Mouse (Mus musculus): Measurements from ENCODE around the gene Ndufs7. TPM values are rescaled to one million over a fixed set of nuclear protein-coding genes. Genes with fewer than 3 reads are reported as not detected.

The Ndufs7 gene
- polyA plus RNA-seq (2017; shearing (Covaris generic)), result 100 to 1,000 TPM; 209 to 294 TPM

DNA sequence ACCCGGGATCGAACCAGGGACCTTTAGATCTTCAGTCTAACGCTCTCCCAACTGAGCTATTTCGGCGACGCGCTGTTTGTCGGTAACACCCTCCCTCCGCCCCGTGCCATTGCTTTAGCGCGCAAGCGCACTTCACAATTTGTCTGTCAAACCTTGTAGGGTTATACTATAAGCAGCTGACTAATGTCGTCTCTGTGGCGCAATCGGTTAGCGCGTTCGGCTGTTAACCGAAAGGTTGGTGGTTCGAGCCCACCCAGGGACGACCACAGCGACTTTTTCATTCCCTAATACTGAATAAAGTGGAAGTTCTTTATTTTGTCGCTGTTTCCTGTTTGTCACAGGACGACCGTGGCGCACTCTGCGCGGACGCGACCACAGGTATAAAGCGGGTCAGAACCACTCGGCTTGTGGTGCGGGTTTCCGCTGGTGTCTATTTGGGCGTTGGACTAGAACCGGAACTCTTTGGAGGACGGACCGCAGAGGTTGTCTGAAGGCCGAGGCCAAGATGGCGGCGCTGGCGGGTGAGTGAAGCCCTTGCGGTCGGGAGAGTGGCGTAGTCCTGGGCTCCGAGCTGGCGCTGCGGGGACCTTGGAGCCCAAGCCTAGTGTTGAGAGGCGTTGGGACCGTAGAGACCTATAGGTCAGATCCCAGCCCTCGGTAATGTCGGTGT lies at the start of gene Ndufs7:
Gene Ndufs7 (plus strand): TSS at position 151 of the 670 bp plus-strand sequence.

DNA sequence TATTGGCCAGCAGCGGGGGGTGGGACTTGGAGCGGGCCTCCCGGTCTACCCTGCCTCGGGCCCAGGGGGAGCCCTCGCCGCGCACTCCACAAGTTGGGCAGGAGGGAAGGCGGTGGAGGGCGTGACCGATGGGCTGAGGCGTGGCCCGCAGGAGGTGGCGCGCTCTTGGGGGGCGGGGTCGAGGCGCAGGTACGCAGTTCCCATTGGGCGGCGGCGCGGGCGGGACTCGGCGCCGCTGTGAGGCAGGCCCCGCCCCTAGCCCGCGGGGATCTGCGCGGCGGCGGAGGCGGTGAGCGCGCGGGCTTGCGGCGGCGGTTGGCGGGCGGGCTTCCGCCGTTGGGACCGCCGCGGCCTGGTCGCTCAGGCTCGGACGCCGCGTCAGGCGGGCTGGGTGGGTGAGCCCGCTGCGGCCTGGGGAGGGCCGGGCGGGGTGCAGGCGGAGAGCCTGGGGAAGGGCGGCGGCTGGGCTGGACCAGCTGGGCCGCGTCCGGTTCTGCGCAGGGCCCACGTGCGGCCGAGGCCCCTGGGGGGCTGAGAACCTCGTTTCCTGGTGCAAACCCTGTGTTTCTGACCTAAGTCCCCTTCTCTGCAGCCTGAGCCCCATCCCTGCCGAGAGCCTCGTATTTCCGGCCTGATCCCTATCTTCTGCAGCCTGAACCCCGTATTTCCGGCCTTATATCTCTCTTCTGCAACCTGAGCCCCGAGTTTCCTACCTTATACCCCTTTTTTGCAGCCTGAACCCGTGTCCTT lies 22.3 kb upstream of the Ndufs7 start, which contains the start of gene Mum1:
Gene Mum1 (plus strand): TSS at position 19 of the 750 bp plus-strand sequence.

DNA sequence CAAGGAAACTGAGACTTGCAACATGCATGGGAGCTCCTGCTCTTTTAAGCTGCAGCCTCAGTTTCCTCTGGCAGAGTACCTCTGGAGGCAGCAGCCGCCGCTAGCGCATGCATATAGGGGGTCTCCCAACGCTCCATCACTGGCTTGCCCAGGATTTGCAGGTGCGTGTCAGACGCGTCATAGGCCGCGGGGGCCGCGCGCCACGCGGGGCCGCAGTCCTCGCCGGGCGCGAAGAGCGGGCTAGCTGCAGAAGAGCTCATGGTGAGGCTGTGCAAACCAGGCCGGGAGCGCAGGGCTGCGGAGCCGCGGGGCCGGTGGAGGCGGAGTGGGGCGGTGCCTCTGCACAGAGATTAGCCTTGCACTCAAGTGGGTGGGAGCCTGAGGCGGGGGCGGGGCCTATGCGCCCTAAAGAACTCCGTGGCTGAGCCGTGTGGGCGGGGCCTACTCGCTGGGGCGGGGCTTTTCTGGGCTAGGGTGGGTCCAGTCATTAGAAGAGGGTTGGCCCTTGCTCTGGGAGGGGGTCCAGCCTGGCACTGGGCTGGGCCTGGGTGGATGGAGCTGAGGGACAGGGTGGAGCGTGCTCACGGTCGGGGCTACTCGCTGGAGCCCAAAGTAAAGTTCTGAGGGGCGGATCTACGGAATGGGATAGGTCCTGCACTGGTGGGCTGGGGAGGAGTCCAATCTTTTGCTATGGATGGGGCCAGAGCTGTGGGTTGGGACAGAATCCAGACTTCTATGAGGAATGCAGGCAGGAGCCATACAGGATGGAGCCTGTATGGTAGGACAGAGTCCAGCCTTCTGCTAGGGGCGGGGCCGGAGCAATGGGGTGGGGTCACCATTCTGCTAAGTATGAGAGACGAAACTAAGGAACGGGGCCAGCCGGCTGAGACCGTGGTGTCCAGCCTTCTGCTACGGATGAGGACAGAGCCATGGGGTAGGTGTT lies 12.0 kb downstream of the Ndufs7 start, which contains the start of the genes Gamt and Dazap1:
Gene Gamt (minus strand): TSS at position 371 of the 943 bp plus-strand sequence.
Gene Dazap1 (plus strand): TSS at position 845 of the 943 bp plus-strand sequence.

DNA sequence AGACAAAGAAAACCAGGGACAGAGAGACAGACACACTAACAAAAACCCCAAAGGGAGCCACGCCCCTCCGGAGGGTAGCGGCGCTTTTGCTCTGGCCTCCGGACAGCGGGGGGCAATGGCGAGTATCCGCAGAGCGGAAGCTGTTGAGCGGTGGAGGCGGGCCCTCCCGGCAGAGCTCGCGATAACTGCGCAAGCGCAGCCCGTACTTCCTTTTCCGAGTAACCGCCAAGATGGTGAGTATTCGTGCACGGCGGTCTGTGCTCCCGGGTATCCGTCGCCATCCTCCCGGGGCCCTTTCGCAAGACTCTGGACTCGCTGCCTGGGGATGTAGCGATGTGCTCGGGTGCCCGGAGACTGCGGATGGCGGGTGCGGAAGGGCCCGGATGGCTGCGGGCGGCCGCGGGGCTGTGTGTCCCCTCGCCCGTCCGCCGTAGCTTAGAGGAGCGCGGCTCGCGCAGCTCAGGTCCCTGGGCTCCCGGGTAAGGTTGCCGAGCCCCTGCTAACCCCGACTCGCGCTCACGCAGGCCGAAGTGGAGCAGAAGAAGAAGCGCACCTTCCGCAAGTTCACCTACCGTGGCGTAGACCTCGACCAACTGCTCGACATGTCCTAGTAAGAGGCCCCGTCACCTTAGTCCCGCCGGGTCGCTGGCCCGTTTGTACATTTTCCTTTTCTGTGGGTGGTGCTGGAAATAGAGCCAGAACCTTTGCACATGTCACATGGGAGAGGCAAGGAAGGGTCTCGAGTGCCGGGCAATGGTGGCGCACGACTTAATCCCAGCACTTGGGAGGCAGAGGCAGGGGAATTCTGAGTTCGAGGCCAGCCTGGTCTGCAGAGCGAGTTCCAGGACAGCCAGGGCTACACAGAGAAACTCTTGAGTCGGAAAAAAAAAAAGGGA lies 43.6 kb downstream of the Ndufs7 start, which contains the start of gene Rps15:
Gene Rps15 (plus strand): TSS at position 203 of the 896 bp plus-strand sequence.

DNA sequence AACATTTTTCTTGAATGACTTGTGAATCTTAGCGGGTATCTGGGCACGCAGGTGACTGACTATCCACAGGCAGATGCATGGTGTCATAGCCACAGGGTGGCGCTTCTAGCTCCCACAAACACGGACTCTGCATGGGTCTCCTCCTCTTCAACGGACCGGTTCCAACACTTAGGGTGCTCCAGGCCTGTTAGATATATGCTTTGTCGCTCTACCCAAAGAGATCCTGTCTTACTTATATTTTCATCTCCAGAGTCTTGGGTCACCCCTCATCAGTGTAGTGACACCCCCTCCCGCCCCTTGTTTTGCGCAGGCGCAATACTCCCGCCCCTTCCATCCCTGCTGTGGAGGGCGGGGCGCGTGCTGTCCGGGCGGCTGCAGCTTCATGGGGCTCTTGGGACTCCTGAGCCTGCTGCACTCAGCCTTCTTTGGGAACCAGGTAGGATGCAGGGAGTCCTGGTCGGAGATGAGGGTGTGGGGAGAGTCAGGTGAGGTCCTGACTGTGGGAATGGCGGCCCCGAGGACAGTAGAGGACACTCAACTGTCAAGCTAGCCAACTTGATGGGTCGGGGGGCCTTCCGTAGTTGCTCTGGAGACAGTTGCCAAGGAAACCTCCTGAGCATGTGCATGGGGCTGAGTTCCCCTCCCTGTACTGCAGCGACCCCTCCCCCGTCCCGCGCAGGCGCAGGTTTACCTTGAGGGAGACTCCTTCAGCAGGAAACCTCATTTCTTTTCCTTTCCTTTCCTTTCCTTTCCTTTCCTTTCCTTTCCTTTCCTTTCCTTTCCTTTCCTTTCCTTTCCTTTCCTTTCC lies 46.9 kb downstream of the Ndufs7 start, which contains the start of gene Apc2:
Gene Apc2 (plus strand): TSS at position 360 of the 808 bp plus-strand sequence.

Other genes with a start within 250 kb of the Ndufs7 start
- gene Arhgap45, start 232.5 kb upstream of the Ndufs7 start, polyA plus RNA-seq (2017; shearing (Covaris generic)), result 100 to 1,000 TPM; 587 to 734 TPM
- 100 to 1,000 TPM; 167 to 199 TPM for gene Polr2e, start 209.3 kb upstream of the Ndufs7 start, polyA plus RNA-seq (2017; shearing (Covaris generic))
- 100 to 1,000 TPM; 438 to 449 TPM for gene Gpx4, start 202.0 kb upstream of the Ndufs7 start, polyA plus RNA-seq (2017; shearing (Covaris generic))
- gene Sbno2, start 143.6 kb upstream of the Ndufs7 start, polyA plus RNA-seq (2017; shearing (Covaris generic)), result 10 to 100 TPM; 34.5 to 48.9 TPM
- 10 to 100 TPM; 32.3 to 56.4 TPM for gene Stk11, start 133.3 kb upstream of the Ndufs7 start, polyA plus RNA-seq (2017; shearing (Covaris generic))
- 100 to 1,000 TPM; 430 to 441 TPM for gene Atp5d, start 110.5 kb upstream of the Ndufs7 start, polyA plus RNA-seq (2017; shearing (Covaris generic))
- gene Cbarp, start 108.3 kb upstream of the Ndufs7 start, polyA plus RNA-seq (2017; shearing (Covaris generic)), result 1 to 10 TPM; 1.8 to 1.9 TPM
- 1 to 10 TPM; 3.1 to 8.5 TPM for gene Midn, start 100.8 kb upstream of the Ndufs7 start, polyA plus RNA-seq (2017; shearing (Covaris generic))
- 100 to 1,000 TPM; 134 to 324 TPM for gene Cirbp, start 83.1 kb upstream of the Ndufs7 start, polyA plus RNA-seq (2017; shearing (Covaris generic))
- 10 to 100 TPM; 19.3 to 25.7 TPM for gene 1600002K03Rik, start 76.2 kb upstream of the Ndufs7 start, polyA plus RNA-seq (2017; shearing (Covaris generic))
- gene Efna2, start 69.6 kb upstream of the Ndufs7 start, polyA plus RNA-seq (2017; shearing (Covaris generic)), result not detected
- 10 to 100 TPM; 70.6 to 76.2 TPM for gene Mum1, start 22.7 kb upstream of the Ndufs7 start, polyA plus RNA-seq (2017; shearing (Covaris generic))
- 1 to 10 TPM in 1 of 2 experiments, under 1 TPM in 1; 0.42 to 1.2 TPM for gene Gamt, start 11.9 kb downstream of the Ndufs7 start, polyA plus RNA-seq (2017; shearing (Covaris generic))
- gene Dazap1, start 12.4 kb downstream of the Ndufs7 start, polyA plus RNA-seq (2017; shearing (Covaris generic)), result 10 to 100 TPM; 76.9 to 90.0 TPM
- gene Rps15, start 43.3 kb downstream of the Ndufs7 start, polyA plus RNA-seq (2017; shearing (Covaris generic)), result 1,000 to 10,000 TPM in 1 of 2 experiments, 100 to 1,000 TPM in 1; 654 to 1,041 TPM
- gene Apc2, start 46.9 kb downstream of the Ndufs7 start, polyA plus RNA-seq (2017; shearing (Covaris generic)), result under 1 TPM; 0.04 to 0.35 TPM
- 10 to 100 TPM; 78.4 to 84.3 TPM for gene 2310011J03Rik, start 71.4 kb downstream of the Ndufs7 start, polyA plus RNA-seq (2017; shearing (Covaris generic))
- 10 to 100 TPM; 11.4 to 20.0 TPM for gene Pcsk4, start 80.4 kb downstream of the Ndufs7 start, polyA plus RNA-seq (2017; shearing (Covaris generic))
- under 1 TPM; 0.31 to 0.75 TPM for gene Reep6, start 80.8 kb downstream of the Ndufs7 start, polyA plus RNA-seq (2017; shearing (Covaris generic))
- not detected for gene Adamtsl5, start 99.3 kb downstream of the Ndufs7 start, polyA plus RNA-seq (2017; shearing (Covaris generic))
- not detected for gene Plk5, start 107.3 kb downstream of the Ndufs7 start, polyA plus RNA-seq (2017; shearing (Covaris generic))
- gene Mex3d, start 138.5 kb downstream of the Ndufs7 start, polyA plus RNA-seq (2017; shearing (Covaris generic)), result 1 to 10 TPM; 3.3 to 4.1 TPM
- gene Mbd3, start 150.4 kb downstream of the Ndufs7 start, polyA plus RNA-seq (2017; shearing (Covaris generic)), result 100 to 1,000 TPM; 134 to 152 TPM
- 100 to 1,000 TPM; 265 TPM for gene Uqcr11, start 157.7 kb downstream of the Ndufs7 start, polyA plus RNA-seq (2017; shearing (Covaris generic))
- 100 to 1,000 TPM; 101 to 107 TPM for gene Tcf3, start 184.5 kb downstream of the Ndufs7 start, polyA plus RNA-seq (2017; shearing (Covaris generic))
- gene Onecut3, start 245.7 kb downstream of the Ndufs7 start, polyA plus RNA-seq (2017; shearing (Covaris generic)), result under 1 TPM; 0.06 to 0.12 TPM

All from activated CD4-positive, CD25-positive, alpha-beta regulatory T cell (primary cell).